Mouse (Mus musculus) neural tube, embryonic 15.5 days (tissue): ENCODE results near the gene Inpp5k. TPM values are rescaled to one million over a fixed set of nuclear protein-coding genes. Genes with fewer than 3 reads are reported as not detected.
"Not testable (repeated sequence)": the region's sequence is repeated elsewhere in the genome, so short reads cannot be mapped to it uniquely, and the experiment has no call there.

Source experiments
- ATAC-seq: fragments of 200-750 bp; cut with Nextera tagmentation; 2 replicates; pipeline ENCODE4 v1.8.0; 2017; ENCODE audit warnings: mild to moderate bottlenecking, moderate TSS enrichment, moderate library complexity; ENCODE audit not compliant: low FRiP score
- H3K27ac ChIP-seq: fragments of 300-500 bp; sonication (generic); replicated peaks from 2 replicates; pipeline ENCODE4 v1.5.1; 2015; ENCODE audit warnings: mild to moderate bottlenecking, inconsistent platforms
- H3K27me3 ChIP-seq: fragments of 300-500 bp; sonication (generic); replicated peaks from 2 replicates; pipeline ENCODE4 v1.6.1; 2015; ENCODE audit warnings: inconsistent platforms
- H3K36me3 ChIP-seq: fragments of 300-500 bp; sonication (generic); 2 replicates; pipeline ENCODE4 v1.6.1; 2015; ENCODE audit warnings: inconsistent platforms
- H3K4me1 ChIP-seq: fragments of 300-500 bp; sonication (generic); 2 replicates; pipeline ENCODE4 v1.6.1; 2015; ENCODE audit warnings: inconsistent platforms
- H3K4me2 ChIP-seq: fragments of 300-500 bp; sonication (generic); 2 replicates; pipeline ENCODE4 v1.6.1; 2015; ENCODE audit warnings: inconsistent platforms, mild to moderate bottlenecking, moderate library complexity
- H3K4me3 ChIP-seq: fragments of 300-500 bp; sonication (generic); replicated peaks from 2 replicates; pipeline ENCODE4 v1.5.1; 2015; ENCODE audit warnings: mild to moderate bottlenecking, inconsistent platforms
- H3K9ac ChIP-seq: fragments of 300-500 bp; sonication (generic); replicated peaks from 2 replicates; pipeline ENCODE4 v1.6.1; 2015; ENCODE audit warnings: mild to moderate bottlenecking, inconsistent platforms
- H3K9me3 ChIP-seq: fragments of 300-500 bp; sonication (generic); replicated peaks from 2 replicates; pipeline ENCODE4 v1.6.1; 2016; ENCODE audit warnings: inconsistent platforms
- WGBS: fragments of 180-500 bp; shearing (Covaris S2); methylation state at CpG from one replicate; pipeline ENCODE4 v1.1.7; 2015; ENCODE audit warnings: mixed read lengths; 5-methylcytosine and 5-hydroxymethylcytosine counted together
- polyA plus RNA-seq: library from polyadenylated mRNA; unstranded; fragments of >200 nt; fragmentation: Nextera tagmentation; extraction: Ambion mirVana; gene quantifications from 2 replicates; pipeline ENCODE4 v1.2.1, GENCODE M21; 2015

Gene Inpp5k
- polyA plus RNA-seq, 1 experiment from 2014 or later = 39.0 TPM

DNA sequence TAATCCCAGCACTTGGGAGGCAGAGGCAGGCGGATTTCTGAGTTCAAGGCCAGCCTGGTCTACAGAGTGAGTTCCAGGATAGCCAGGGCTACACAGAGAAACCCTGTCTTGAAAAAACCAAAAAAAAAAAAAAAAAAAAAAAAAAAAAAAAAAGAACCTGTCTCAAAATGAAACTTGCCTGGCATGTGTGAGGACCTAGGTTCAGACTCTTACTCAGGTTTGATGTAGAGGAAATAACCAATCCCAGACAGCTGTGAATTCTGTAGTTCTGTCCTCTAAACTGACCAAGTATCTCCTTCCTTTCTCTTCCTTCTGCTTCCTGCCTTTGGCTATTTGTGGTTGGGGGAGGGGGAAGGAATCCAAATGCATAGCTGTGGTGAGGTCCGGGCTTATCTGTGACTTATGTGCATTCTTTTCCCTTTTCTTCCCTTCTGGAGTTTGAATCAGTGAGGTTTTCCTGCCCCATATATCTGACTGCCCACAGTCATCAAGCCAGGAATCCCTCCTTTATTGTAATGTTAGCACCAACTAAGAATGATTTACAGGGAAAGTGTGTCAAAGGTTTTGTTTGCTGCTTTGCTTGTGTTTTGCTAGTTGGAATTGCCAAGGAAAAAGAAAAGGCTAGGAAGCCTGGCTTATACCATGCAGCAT is 56.7 kb downstream of the Inpp5k start:
- Histone ChIP-seq H3K4me3 (no peak overlapping the region), H3K9me3 (no peaks in the 10 kb centered on the region), H3K27me3 (no peaks in the 10 kb centered on the region), H3K4me1 (peaks cover 15% of the 10 kb centered on the region; the same call in 1 of the 2 replicates), H3K9ac (no peak overlapping the region), H3K4me2 (no peak overlapping the region), H3K36me3 (peaks cover 18% of the 10 kb centered on the region), H3K27ac (no peak overlapping the region)
- WGBS = 69% methylated on average over 2 of the region's 2 CpGs
- ATAC-seq = no peak

- Histone ChIP-seq H3K9me3 (no peaks in the 10 kb centered on the region), H3K4me1 (peaks cover 15% of the 10 kb centered on the region; the same call in 1 of the 2 replicates), H3K4me2 (no peak overlapping the region), H3K27ac (no peak overlapping the region), H3K9ac (no peak overlapping the region), H3K27me3 (no peaks in the 10 kb centered on the region), H3K36me3 (peaks cover 19% of the 10 kb centered on the region), H3K4me3 (no peak overlapping the region)
- no peak for ATAC-seq
- WGBS = 91% methylated on average over 2 of the region's 2 CpGs
These were observed 57.3 kb downstream of the Inpp5k start for GRCm38 (mm10) chr11:75688132-75688531.

DNA sequence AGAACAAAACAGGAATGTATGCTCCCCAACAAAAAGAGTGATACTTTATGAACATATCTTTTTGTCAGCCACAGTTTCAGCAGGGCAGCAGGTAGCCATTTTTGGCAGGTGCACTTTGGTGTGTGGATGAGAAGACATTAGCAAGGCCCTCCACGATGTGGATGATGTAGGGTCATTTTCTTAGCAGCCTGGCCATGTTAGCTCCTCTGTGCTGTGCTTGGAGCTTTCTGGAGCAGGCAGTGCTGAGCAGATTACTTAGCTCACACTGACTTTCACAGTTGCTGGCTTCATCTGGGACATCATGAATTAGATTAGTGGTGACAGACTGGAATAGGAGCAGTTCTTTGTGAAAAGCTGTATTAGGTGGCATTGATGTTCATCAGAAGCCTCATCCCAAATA is 59.2 kb downstream of the Inpp5k start:
- 94% methylated on average over 1 of the region's 1 CpGs for WGBS

DNA sequence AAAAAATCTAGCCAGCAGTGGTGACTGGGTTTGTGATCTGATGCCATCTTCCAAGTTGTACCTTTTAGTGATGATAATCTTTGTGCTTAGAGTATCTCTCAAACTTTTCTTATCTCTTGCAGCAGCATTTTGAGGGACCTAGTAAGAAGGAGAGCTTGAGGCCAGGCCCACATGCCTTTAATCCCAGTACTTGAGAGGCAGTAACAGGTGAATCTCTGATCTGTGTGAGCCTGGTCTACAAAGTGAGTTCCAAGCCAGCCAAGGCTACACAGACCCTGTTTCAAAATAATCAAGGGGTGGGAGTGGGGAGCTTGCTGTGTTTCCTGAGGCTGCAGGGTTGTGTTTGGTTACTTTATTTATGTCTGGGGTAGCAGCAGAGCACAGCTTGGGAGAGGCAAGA is 60.3 kb downstream of the Inpp5k start:
- Histone ChIP-seq H3K4me1 (peaks cover 7% of the 10 kb centered on the region; the same call in 1 of the 2 replicates), H3K9me3 (no peaks in the 10 kb centered on the region), H3K9ac (no peak overlapping the region), H3K27me3 (no peaks in the 10 kb centered on the region), H3K27ac (no peak overlapping the region), H3K36me3 (peaks cover 30% of the 10 kb centered on the region), H3K4me2 (no peak overlapping the region), H3K4me3 (no peak overlapping the region)
- ATAC-seq = no peak

More for the DNA sequence above, 59.2 kb downstream of the Inpp5k start:
- no peak overlapping the region for H3K4me2 ChIP-seq
- no peak for ATAC-seq
- H3K9me3 ChIP-seq = no peaks in the 10 kb centered on the region
- no peak overlapping the region for H3K4me3 ChIP-seq
- no peak overlapping the region for H3K9ac ChIP-seq
- peaks cover 30% of the 10 kb centered on the region for H3K36me3 ChIP-seq
- H3K27ac ChIP-seq = no peak overlapping the region
- peaks cover 9% of the 10 kb centered on the region; the same call in 1 of the 2 replicates for H3K4me1 ChIP-seq
- H3K27me3 ChIP-seq = no peaks in the 10 kb centered on the region

- H3K36me3 ChIP-seq = peaks cover 50% of the 10 kb centered on the region
- no peaks in the 10 kb centered on the region for H3K9me3 ChIP-seq
- no peak overlapping the region for H3K4me2 ChIP-seq
- WGBS = 93% methylated on average over 5 of the region's 5 CpGs
- no peak for ATAC-seq
- no peak overlapping the region for H3K27ac ChIP-seq
- no peaks in the 10 kb centered on the region for H3K27me3 ChIP-seq
- H3K4me3 ChIP-seq = no peak overlapping the region
- H3K9ac ChIP-seq = no peak overlapping the region
- no peaks in the 10 kb centered on the region for H3K4me1 ChIP-seq
These were observed 62.8 kb downstream of the Inpp5k start for GRCm38 (mm10) chr11:75693570-75693969.

DNA sequence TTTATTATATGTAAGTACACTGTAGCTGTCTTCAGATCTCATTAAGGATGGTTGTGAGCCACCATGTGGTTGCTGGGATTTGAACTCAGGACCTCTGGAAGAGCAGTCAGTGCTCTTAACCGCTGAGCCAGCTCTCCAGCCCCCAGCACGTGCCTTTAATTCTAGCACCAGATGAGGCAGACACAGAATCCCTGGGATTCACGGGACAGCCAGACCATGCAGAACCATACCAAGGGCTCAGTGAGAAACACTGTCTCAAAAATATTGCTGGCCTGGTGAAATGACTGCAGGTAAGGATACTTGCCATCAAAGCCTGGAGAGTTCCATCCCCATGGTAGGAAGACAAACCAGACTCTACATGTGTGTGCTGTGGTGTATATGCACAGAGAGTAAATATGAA is 66.7 kb downstream of the Inpp5k start:
- not testable (repeated sequence) for H3K27me3 ChIP-seq, H3K9ac ChIP-seq, H3K9me3 ChIP-seq, H3K27ac ChIP-seq, H3K4me2 ChIP-seq, H3K4me1 ChIP-seq, ATAC-seq, H3K4me3 ChIP-seq
- peaks cover 51% of the 10 kb centered on the region for H3K36me3 ChIP-seq
- WGBS = 98% methylated on average over 3 of the region's 3 CpGs

Other genes with a start within 250 kb of the Inpp5k start
- gene Serpinf1, start 208.3 kb upstream of the Inpp5k start, polyA plus RNA-seq = 63.4 and 69.1 TPM in 2 replicates
- gene Serpinf2, start 191.4 kb upstream of the Inpp5k start, polyA plus RNA-seq = 0.33 and 1.6 TPM in 2 replicates
- 6.3 and 6.6 TPM in 2 replicates for gene Wdr81, start 176.3 kb upstream of the Inpp5k start, polyA plus RNA-seq
- 2.4 and 8.5 TPM in 2 replicates for gene Tlcd2, start 169.3 kb upstream of the Inpp5k start, polyA plus RNA-seq
- 43.9 and 44.3 TPM in 2 replicates for gene Prpf8, start 144.2 kb upstream of the Inpp5k start, polyA plus RNA-seq
- 2.8 and 3.1 TPM in 2 replicates for gene Rilp, start 120.9 kb upstream of the Inpp5k start, polyA plus RNA-seq
- gene Scarf1, start 117.4 kb upstream of the Inpp5k start, polyA plus RNA-seq = 3.9 and 4.7 TPM in 2 replicates
- 15.7 and 15.8 TPM in 2 replicates for gene Slc43a2, start 99.3 kb upstream of the Inpp5k start, polyA plus RNA-seq
- gene Pitpna, start 42.9 kb upstream of the Inpp5k start, polyA plus RNA-seq = 113 and 117 TPM in 2 replicates
- gene Myo1c, start 19.5 kb downstream of the Inpp5k start, polyA plus RNA-seq = 12.4 and 22.0 TPM in 2 replicates
- 102 and 107 TPM in 2 replicates for gene Crk, start 48.3 kb downstream of the Inpp5k start, polyA plus RNA-seq
- 1,285 and 1,371 TPM in 2 replicates for gene Ywhae, start 101.9 kb downstream of the Inpp5k start, polyA plus RNA-seq
- 2.5 and 2.8 TPM in 2 replicates for gene Doc2b, start 165.1 kb downstream of the Inpp5k start, polyA plus RNA-seq